Mouse (Mus musculus) bone marrow macrophage, adult 2 months (primary cell): ENCODE measurements around the gene Hoxc6.

ENCODE experiments used
- CTCF ChIP-seq: IDR thresholded peaks from 2 replicates; pipeline ENCODE4 v1.5.1; 2012; ENCODE audit warnings: low read depth, mild to moderate bottlenecking, low read length, moderate library complexity
- POLR2A ChIP-seq: IDR thresholded peaks from 2 replicates; pipeline ENCODE4 v1.6.1; 2012; ENCODE audit warnings: mild to moderate bottlenecking, low read depth, low read length, borderline replicate concordance

DNA sequence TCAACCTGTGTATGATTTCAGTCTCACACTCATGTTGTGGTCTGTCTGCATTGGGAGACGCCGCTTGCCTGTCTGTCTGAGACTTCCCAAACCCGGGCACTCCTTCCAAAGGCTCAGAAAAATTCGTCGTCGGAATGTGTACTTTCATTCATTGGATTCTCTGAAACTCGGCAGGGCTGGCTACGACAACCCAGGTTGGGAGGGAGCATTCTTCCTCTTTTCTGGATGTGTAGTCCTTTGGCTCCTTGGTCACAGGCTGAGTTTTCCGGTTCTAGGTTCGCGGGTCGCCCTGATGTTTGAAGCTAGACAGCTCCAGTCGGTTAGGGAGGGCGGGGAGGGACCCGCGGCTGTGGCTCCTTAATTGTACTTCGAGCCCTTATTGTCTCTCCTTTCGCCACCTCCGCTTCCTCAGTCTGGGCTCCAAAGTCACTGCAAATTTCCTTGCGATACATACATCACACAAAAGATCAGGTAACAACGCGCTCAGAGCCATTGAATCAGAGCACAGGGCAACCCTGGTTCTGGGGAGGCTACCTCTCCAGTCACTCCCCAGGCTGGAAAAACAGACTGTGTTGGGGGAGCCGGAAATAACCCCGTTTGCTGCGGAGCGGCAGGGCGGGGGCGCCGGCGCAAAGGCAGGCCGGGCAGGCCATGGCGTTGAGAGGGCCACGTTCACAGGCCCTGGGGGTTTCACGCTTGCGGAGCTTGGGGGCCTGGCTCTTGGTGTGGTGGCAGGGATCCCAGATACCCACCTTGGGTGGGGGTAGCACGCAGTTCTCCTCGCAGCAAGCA, 21.2 kb upstream of the Hoxc6 start:
- no peak for TF ChIP-seq CTCF
- TF ChIP-seq POLR2A = no peak
